Mouse (Mus musculus): Measurements from ENCODE around the gene Capn13. TPM values are rescaled to one million over a fixed set of nuclear protein-coding genes. Genes with fewer than 3 reads are reported as not detected.

Capn13 gene
- polyA plus RNA-seq, 1 experiment from 2014 or later = 0.27 TPM

DNA sequence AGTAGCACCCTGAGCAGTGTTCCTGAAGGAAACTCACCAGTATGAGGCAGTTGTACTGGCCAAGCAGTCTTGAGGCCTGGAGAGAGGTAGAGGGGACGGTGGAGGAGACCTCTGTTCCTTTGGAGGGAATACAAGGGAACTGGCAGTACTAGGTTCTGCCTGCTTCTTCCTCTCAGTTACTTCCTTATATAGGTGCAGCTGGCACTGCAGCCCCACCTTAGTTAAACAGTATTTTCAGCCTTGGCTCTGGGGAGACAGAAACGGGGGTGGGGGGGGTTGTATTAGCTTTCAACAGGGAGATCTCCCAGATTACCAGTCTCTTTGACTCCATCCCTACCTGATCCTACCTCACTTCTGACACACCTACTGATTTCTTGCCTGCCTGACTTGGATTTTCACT is 1.5 kb downstream of the Capn13 start:
- Histone ChIP-seq H3K27me3 (ENCODE audit: control insufficient read depth, insufficient read depth, low read length) (no peaks in the 10 kb centered on the region), H3K27ac (ENCODE audit: low read length) (no peak overlapping the region), H3K4me1 (ENCODE audit: control insufficient read depth, insufficient read depth, low read length) (no peaks in the 10 kb centered on the region), H3K4me2 (replicated peaks; ENCODE audit: low read depth, low read length) (no peak overlapping the region), H3K9ac (replicated peaks; ENCODE audit: low read depth, low read length) (no peak overlapping the region), H3K4me3 (ENCODE audit: low read depth, low read length) (no peak overlapping the region), H3K9me3 (ENCODE audit: control insufficient read depth, low read depth, low read length) (no peaks in the 10 kb centered on the region), H3K36me3 (ENCODE audit: control insufficient read depth, insufficient read depth, low read length) (no peaks in the 10 kb centered on the region)
- peak; percentile 48; the same call in 1 of the 2 replicates for ATAC-seq (ENCODE audit: insufficient number of reproducible peaks, insufficient read depth, low FRiP score, low read depth)
- WGBS = 53% methylated on average over 2 of the region's 2 CpGs

- Histone ChIP-seq H3K27ac (ENCODE audit: low read length) (no peak overlapping the region), H3K36me3 (ENCODE audit: control insufficient read depth, insufficient read depth, low read length) (no peaks in the 10 kb centered on the region), H3K9ac (replicated peaks; ENCODE audit: low read depth, low read length) (no peak overlapping the region), H3K4me3 (ENCODE audit: low read depth, low read length) (no peak overlapping the region), H3K9me3 (ENCODE audit: control insufficient read depth, low read depth, low read length) (no peaks in the 10 kb centered on the region), H3K4me1 (ENCODE audit: control insufficient read depth, insufficient read depth, low read length) (no peaks in the 10 kb centered on the region), H3K27me3 (ENCODE audit: control insufficient read depth, insufficient read depth, low read length) (no peaks in the 10 kb centered on the region), H3K4me2 (replicated peaks; ENCODE audit: low read depth, low read length) (no peak overlapping the region)
- WGBS = 74% methylated on average over 1 of the region's 1 CpGs
- no peak for ATAC-seq (ENCODE audit: insufficient number of reproducible peaks, insufficient read depth, low FRiP score, low read depth)
Observed at GRCm38 (mm10) chr17:73393361-73393760, 7.3 kb downstream of the Capn13 start.

GRCm38 (mm10) chr17:73391771-73392170 is 8.9 kb downstream of the Capn13 start:
- no peaks in the 10 kb centered on the region for H3K36me3 ChIP-seq (ENCODE audit: control insufficient read depth, insufficient read depth, low read length)
- ATAC-seq (ENCODE audit: insufficient number of reproducible peaks, insufficient read depth, low FRiP score, low read depth) = no peak
- no peak overlapping the region for H3K9ac ChIP-seq (replicated peaks; ENCODE audit: low read depth, low read length)
- no peak overlapping the region for H3K4me3 ChIP-seq (ENCODE audit: low read depth, low read length)
- WGBS = 82% methylated on average over 4 of the region's 4 CpGs
- H3K27ac ChIP-seq (ENCODE audit: low read length) = no peak overlapping the region
- no peaks in the 10 kb centered on the region for H3K9me3 ChIP-seq (ENCODE audit: control insufficient read depth, low read depth, low read length)
- H3K27me3 ChIP-seq (ENCODE audit: control insufficient read depth, insufficient read depth, low read length) = no peaks in the 10 kb centered on the region
- no peak overlapping the region for H3K4me2 ChIP-seq (replicated peaks; ENCODE audit: low read depth, low read length)
- H3K4me1 ChIP-seq (ENCODE audit: control insufficient read depth, insufficient read depth, low read length) = no peaks in the 10 kb centered on the region

- Histone ChIP-seq H3K4me2 (replicated peaks; ENCODE audit: low read depth, low read length) (no peak overlapping the region), H3K36me3 (ENCODE audit: control insufficient read depth, insufficient read depth, low read length) (no peaks in the 10 kb centered on the region), H3K9me3 (ENCODE audit: control insufficient read depth, low read depth, low read length) (no peaks in the 10 kb centered on the region), H3K27me3 (ENCODE audit: control insufficient read depth, insufficient read depth, low read length) (no peaks in the 10 kb centered on the region), H3K4me3 (ENCODE audit: low read depth, low read length) (no peak overlapping the region), H3K9ac (replicated peaks; ENCODE audit: low read depth, low read length) (no peak overlapping the region), H3K27ac (ENCODE audit: low read length) (no peak overlapping the region), H3K4me1 (ENCODE audit: control insufficient read depth, insufficient read depth, low read length) (no peaks in the 10 kb centered on the region)
- WGBS = 72% methylated on average over 7 of the region's 7 CpGs
- no peak for ATAC-seq (ENCODE audit: insufficient number of reproducible peaks, insufficient read depth, low FRiP score, low read depth)
Observed at GRCm38 (mm10) chr17:73390191-73391089, 10.2 kb downstream of the Capn13 start.

DNA sequence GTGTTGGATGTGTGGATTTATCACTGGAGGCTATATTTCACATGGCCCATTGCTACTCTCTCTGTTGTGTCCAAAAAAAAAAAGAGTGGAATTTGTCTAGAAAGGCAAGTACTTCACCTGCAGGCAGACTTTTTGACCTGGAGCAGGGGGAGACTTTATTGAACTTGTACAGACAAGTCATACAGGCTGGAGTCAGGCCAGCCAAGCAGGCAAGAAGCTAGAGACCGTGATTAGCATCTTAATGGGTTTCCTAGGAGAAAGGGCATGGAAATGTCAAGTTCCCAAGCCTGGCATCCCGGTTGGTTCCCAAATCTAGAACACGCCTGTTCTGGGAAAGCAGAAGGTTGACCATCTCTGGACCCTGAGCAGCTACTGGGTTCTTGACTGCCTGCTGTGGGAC is 11.3 kb downstream of the Capn13 start:
- ATAC-seq (ENCODE audit: insufficient number of reproducible peaks, insufficient read depth, low FRiP score, low read depth) = no peak
- no peak overlapping the region for H3K27ac ChIP-seq (ENCODE audit: low read length)

DNA sequence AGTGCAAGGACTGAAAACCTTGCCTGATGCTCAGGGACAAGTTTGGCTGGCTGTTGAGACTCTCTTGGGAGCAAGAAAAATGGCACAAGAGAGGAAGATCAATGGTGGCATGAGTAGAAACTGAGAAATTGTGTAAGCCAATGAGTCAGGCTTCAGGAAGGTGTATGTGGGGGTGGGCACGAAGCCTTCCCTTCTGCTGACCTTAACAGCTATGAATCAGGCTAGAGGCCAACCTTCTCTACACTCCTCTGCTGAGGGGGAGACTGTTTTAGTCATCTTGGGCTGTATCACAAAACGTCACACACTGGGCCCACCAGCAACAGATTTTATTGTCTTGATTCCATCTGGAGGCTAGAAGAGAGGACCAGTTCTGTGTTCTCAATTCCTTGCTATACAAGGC is 14.1 kb downstream of the Capn13 start:
- WGBS = 81% methylated on average over 2 of the region's 2 CpGs
- Histone ChIP-seq H3K4me1 (ENCODE audit: control insufficient read depth, insufficient read depth, low read length) (no peaks in the 10 kb centered on the region), H3K4me3 (ENCODE audit: low read depth, low read length) (no peak overlapping the region), H3K27ac (ENCODE audit: low read length) (no peak overlapping the region), H3K27me3 (ENCODE audit: control insufficient read depth, insufficient read depth, low read length) (no peaks in the 10 kb centered on the region), H3K9ac (replicated peaks; ENCODE audit: low read depth, low read length) (no peak overlapping the region), H3K4me2 (replicated peaks; ENCODE audit: low read depth, low read length) (no peak overlapping the region), H3K36me3 (ENCODE audit: control insufficient read depth, insufficient read depth, low read length) (no peaks in the 10 kb centered on the region), H3K9me3 (ENCODE audit: control insufficient read depth, low read depth, low read length) (no peaks in the 10 kb centered on the region)
- ATAC-seq (ENCODE audit: insufficient number of reproducible peaks, insufficient read depth, low FRiP score, low read depth) = no peak

More for the DNA sequence above, 11.3 kb downstream of the Capn13 start:
- no peaks in the 10 kb centered on the region for H3K27me3 ChIP-seq (ENCODE audit: control insufficient read depth, insufficient read depth, low read length)
- H3K9me3 ChIP-seq (ENCODE audit: control insufficient read depth, low read depth, low read length) = no peaks in the 10 kb centered on the region
- no peaks in the 10 kb centered on the region for H3K4me1 ChIP-seq (ENCODE audit: control insufficient read depth, insufficient read depth, low read length)
- no peak overlapping the region for H3K4me3 ChIP-seq (ENCODE audit: low read depth, low read length)
- WGBS = 79% methylated on average over 3 of the region's 3 CpGs
- no peak overlapping the region for H3K9ac ChIP-seq (replicated peaks; ENCODE audit: low read depth, low read length)
- no peak overlapping the region for H3K4me2 ChIP-seq (replicated peaks; ENCODE audit: low read depth, low read length)
- no peaks in the 10 kb centered on the region for H3K36me3 ChIP-seq (ENCODE audit: control insufficient read depth, insufficient read depth, low read length)

DNA sequence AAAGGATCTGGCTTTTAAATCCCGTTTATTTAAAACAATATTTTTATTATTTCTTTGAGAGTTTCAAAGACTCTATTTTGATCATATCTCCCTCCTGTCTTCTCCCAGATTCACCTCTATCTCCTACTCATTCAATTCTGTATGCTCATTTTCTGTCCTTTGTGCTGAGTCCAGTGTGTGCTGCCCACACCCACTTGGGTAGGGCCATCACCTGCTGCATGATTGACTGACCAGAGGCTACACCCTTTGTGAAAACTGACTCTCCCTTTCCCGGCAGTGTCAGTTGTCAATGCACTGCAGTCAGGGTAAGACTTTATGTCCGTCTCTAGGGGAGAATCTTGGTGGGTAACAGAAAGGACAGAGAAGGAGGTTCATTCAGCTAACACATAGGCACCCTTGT is 14.7 kb downstream of the Capn13 start:
- H3K4me1 ChIP-seq (ENCODE audit: control insufficient read depth, insufficient read depth, low read length) = no peaks in the 10 kb centered on the region
- H3K27ac ChIP-seq (ENCODE audit: low read length) = no peak overlapping the region
- H3K9ac ChIP-seq (replicated peaks; ENCODE audit: low read depth, low read length) = no peak overlapping the region
- H3K4me3 ChIP-seq (ENCODE audit: low read depth, low read length) = no peak overlapping the region
- H3K9me3 ChIP-seq (ENCODE audit: control insufficient read depth, low read depth, low read length) = no peaks in the 10 kb centered on the region
- H3K36me3 ChIP-seq (ENCODE audit: control insufficient read depth, insufficient read depth, low read length) = no peaks in the 10 kb centered on the region
- no peak overlapping the region for H3K4me2 ChIP-seq (replicated peaks; ENCODE audit: low read depth, low read length)
- no peaks in the 10 kb centered on the region for H3K27me3 ChIP-seq (ENCODE audit: control insufficient read depth, insufficient read depth, low read length)
- 67% methylated on average over 3 of the region's 3 CpGs for whole genome bisulfite sequencing
- no peak for ATAC-seq (ENCODE audit: insufficient number of reproducible peaks, insufficient read depth, low FRiP score, low read depth)

GRCm38 (mm10) chr17:73382327-73383014 is 18.2 kb downstream of the Capn13 start:
- WGBS = 68% methylated on average over 9 of the region's 9 CpGs
- no peak overlapping the region for H3K4me3 ChIP-seq (ENCODE audit: low read depth, low read length)

More at GRCm38 (mm10) chr17:73382327-73383014, 18.2 kb downstream of the Capn13 start:
- no peaks in the 10 kb centered on the region for H3K9me3 ChIP-seq (ENCODE audit: control insufficient read depth, low read depth, low read length)
- ATAC-seq (ENCODE audit: insufficient number of reproducible peaks, insufficient read depth, low FRiP score, low read depth) = no peak
- H3K4me2 ChIP-seq (replicated peaks; ENCODE audit: low read depth, low read length) = no peak overlapping the region
- H3K9ac ChIP-seq (replicated peaks; ENCODE audit: low read depth, low read length) = no peak overlapping the region
- H3K27ac ChIP-seq (ENCODE audit: low read length) = no peak overlapping the region
- no peaks in the 10 kb centered on the region for H3K4me1 ChIP-seq (ENCODE audit: control insufficient read depth, insufficient read depth, low read length)
- no peaks in the 10 kb centered on the region for H3K27me3 ChIP-seq (ENCODE audit: control insufficient read depth, insufficient read depth, low read length)
- no peaks in the 10 kb centered on the region for H3K36me3 ChIP-seq (ENCODE audit: control insufficient read depth, insufficient read depth, low read length)

Data from stomach, embryonic 14.5 days (tissue).